Mouse (Mus musculus): ENCODE results near the gene Rtbdn.

- no peak for TF ChIP-seq CTCF (IDR thresholded peaks at IDR 0.05; ENCODE audit: control insufficient read depth, insufficient read depth, insufficient read length)
- no peak for TF ChIP-seq MYOD1 (IDR thresholded peaks at IDR 0.05; ENCODE audit: control insufficient read depth, insufficient read length, low read depth)
- no peak for TF ChIP-seq USF1 (IDR thresholded peaks at IDR 0.05; ENCODE audit: low read depth)
- TF ChIP-seq MAX (IDR thresholded peaks at IDR 0.05): no peak
Observed at GRCm38 (mm10) chr8:84970135-84970790, 23.5 kb downstream of the Rtbdn start.

All from C2C12 (cell line).